Mouse (Mus musculus): Measurements from ENCODE around the gene Nipal3. TPM values are rescaled to one million over a fixed set of nuclear protein-coding genes. Genes with fewer than 3 reads are reported as not detected.

The Nipal3 gene
- total and polyA plus RNA-seq, 2 experiments: 5.4 to 7.5 TPM

DNA sequence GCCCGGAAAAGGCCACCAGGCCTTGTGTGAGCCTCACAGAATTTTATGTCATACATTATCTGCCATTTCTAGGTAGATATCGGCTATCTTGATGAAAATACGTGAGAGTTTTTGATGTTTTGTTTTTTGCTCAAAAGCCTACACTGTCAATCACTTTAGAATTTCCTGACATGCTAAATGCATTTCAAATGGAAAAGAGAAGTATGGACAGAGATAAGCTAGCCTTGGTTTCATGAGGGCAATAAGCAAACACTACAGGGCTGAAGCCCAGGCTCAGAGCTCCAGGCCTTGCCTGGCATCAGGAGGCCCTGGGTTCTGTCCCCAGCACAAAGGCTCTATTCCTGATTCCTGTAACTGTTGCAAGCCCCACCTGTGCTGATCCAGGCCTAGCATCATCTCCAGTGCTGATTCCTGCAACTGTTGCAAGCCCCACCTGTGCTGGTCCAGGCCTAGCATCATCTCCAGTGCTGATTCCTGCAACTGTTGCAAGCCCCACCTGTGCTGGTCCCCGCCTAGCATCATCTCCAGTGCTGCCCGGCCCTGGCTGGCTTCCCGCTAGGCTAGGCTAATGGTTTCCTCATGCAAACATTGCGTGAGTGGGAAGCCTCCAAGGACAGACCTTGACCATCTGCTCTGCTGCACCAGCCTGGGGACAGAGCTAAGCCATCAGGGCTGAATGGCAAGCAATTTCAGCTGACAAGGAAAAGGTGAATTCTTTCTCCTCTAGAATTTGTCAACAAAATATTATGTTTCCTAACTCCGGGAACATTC, 64.7 kb downstream of the Nipal3 start:
- H3K79me2 ChIP-seq (ENCODE audit: control insufficient read depth, insufficient read depth, low read length): no peaks in the 10 kb centered on the region
- 60% methylated on average over 8 of the region's 8 CpGs for WGBS
- H3K4me3 ChIP-seq (ENCODE audit: insufficient read depth, low read depth, low read length): no peak overlapping the region
- H3K36me3 ChIP-seq (ENCODE audit: control insufficient read depth, insufficient read depth, low read length): no peaks in the 10 kb centered on the region
- H3K27me3 ChIP-seq (ENCODE audit: control insufficient read depth, insufficient read depth, low read length): no peaks in the 10 kb centered on the region
- H3K4me1 ChIP-seq (ENCODE audit: control insufficient read depth, insufficient read depth, low read length): peaks cover 2% of the 10 kb centered on the region; the same call in 1 of the 2 replicates
- TF ChIP-seq POLR2A (IDR thresholded peaks at IDR 0.05; ENCODE audit: extremely low read depth, insufficient read depth, low read length) (no peak), CTCF (IDR thresholded peaks at IDR 0.05; ENCODE audit: low read depth, low read length) (no peak)
- no peak for DNase-seq (ENCODE audit: extremely low read depth, low read depth, low spot score)
- no peak overlapping the region for H3K27ac ChIP-seq (replicated peaks; ENCODE audit: insufficient read depth, low read depth, low read length)
- H3K9ac ChIP-seq (ENCODE audit: low read depth, low read length): no peak overlapping the region

DNA sequence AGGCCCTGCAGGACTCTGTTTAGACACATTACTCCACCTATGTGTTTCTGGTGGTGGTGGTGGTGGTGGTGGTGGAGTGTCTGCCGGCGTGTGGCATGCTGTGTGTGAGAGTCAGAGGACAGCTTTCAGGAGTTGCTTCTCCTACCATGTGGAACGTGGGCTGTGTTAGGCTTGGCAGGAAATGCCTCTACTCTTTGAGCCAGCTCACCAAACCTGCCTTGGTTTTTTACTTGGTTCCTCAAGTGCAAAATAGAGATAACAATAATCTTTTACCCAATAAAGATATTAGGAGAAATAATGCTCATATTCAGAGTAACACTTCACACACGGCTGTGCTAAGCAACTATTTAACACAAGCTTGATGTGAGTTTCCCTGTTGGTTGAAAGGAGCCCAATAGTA, 65.5 kb downstream of the Nipal3 start:
- Histone ChIP-seq H3K9ac (ENCODE audit: low read depth, low read length) (no peak overlapping the region), H3K36me3 (ENCODE audit: control insufficient read depth, insufficient read depth, low read length) (no peaks in the 10 kb centered on the region), H3K4me1 (ENCODE audit: control insufficient read depth, insufficient read depth, low read length) (peaks cover under 1% of the 10 kb centered on the region; the same call in 1 of the 2 replicates), H3K79me2 (ENCODE audit: control insufficient read depth, insufficient read depth, low read length) (no peaks in the 10 kb centered on the region), H3K27me3 (ENCODE audit: control insufficient read depth, insufficient read depth, low read length) (no peaks in the 10 kb centered on the region), H3K27ac (replicated peaks; ENCODE audit: insufficient read depth, low read depth, low read length) (no peak overlapping the region), H3K4me3 (ENCODE audit: insufficient read depth, low read depth, low read length) (no peak overlapping the region)
- TF ChIP-seq CTCF (IDR thresholded peaks at IDR 0.05; ENCODE audit: low read depth, low read length): no peak
- DNase-seq (ENCODE audit: extremely low read depth, low read depth, low spot score): no peak
- 87% methylated on average over 4 of the region's 4 CpGs for WGBS

DNA sequence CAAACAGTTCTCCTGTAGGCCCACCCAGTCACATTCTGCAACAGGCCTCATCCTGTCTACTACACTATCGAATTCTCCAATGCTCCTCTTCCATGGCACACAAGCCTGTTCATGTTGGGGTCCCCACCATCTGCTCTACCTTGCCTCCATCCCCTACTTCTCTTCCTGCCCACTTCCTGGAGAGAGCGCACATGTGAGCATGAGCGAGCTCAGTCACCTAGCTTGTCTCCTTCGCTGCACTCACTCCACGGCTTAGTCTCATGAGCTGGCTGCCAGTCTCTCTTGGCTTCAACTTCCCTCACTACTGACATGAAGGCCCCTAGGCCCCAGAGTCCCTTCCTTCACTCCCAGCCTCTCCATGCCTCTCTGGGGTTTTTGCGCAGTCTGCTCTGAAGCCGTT, 68.3 kb downstream of the Nipal3 start:
- no peak overlapping the region for H3K4me3 ChIP-seq (ENCODE audit: insufficient read depth, low read depth, low read length)
- H3K27ac ChIP-seq (replicated peaks; ENCODE audit: insufficient read depth, low read depth, low read length): no peak overlapping the region
- no peaks in the 10 kb centered on the region for H3K27me3 ChIP-seq (ENCODE audit: control insufficient read depth, insufficient read depth, low read length)
- no peaks in the 10 kb centered on the region for H3K36me3 ChIP-seq (ENCODE audit: control insufficient read depth, insufficient read depth, low read length)
- H3K4me1 ChIP-seq (ENCODE audit: control insufficient read depth, insufficient read depth, low read length): no peaks in the 10 kb centered on the region
- no peak for TF ChIP-seq POLR2A (IDR thresholded peaks at IDR 0.05; ENCODE audit: extremely low read depth, insufficient read depth, low read length)
- TF ChIP-seq CTCF (IDR thresholded peaks at IDR 0.05; ENCODE audit: low read depth, low read length): no peak
- H3K79me2 ChIP-seq (ENCODE audit: control insufficient read depth, insufficient read depth, low read length): no peaks in the 10 kb centered on the region
- no peak overlapping the region for H3K9ac ChIP-seq (ENCODE audit: low read depth, low read length)
- WGBS: 98% methylated on average over 7 of the region's 7 CpGs
- DNase-seq (ENCODE audit: extremely low read depth, low read depth, low spot score): no peak

DNA sequence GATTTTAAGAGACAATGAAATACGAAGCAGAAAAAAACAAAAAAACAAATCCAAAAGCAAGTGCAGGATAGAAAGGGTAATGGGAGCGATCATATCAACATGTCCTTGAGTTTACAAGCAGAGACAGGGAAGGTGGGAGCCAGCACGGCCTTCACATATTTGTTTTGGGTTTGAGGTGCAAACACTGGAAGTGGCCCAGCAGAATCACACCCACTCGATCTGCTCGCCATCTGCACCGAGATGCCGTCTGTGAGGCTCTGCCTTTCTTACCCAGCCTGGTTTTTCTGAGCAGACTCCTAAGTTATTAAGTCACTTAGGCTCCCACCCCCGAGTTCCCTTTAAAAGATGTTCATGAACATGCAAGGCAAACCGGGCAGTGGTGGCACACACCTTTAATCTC, 69.2 kb downstream of the Nipal3 start:
- peaks cover under 1% of the 10 kb centered on the region; the same call in 1 of the 2 replicates for H3K4me1 ChIP-seq (ENCODE audit: control insufficient read depth, insufficient read depth, low read length)
- WGBS: 63% methylated on average over 9 of the region's 9 CpGs
- H3K27me3 ChIP-seq (ENCODE audit: control insufficient read depth, insufficient read depth, low read length): no peaks in the 10 kb centered on the region
- no peak overlapping the region for H3K9ac ChIP-seq (ENCODE audit: low read depth, low read length)
- no peaks in the 10 kb centered on the region for H3K36me3 ChIP-seq (ENCODE audit: control insufficient read depth, insufficient read depth, low read length)
- no peak overlapping the region for H3K27ac ChIP-seq (replicated peaks; ENCODE audit: insufficient read depth, low read depth, low read length)
- TF ChIP-seq POLR2A (IDR thresholded peaks at IDR 0.05; ENCODE audit: extremely low read depth, insufficient read depth, low read length) (no peak), CTCF (IDR thresholded peaks at IDR 0.05; ENCODE audit: low read depth, low read length) (no peak)
- H3K79me2 ChIP-seq (ENCODE audit: control insufficient read depth, insufficient read depth, low read length): no peaks in the 10 kb centered on the region
- DNase-seq (ENCODE audit: extremely low read depth, low read depth, low spot score): no peak
- H3K4me3 ChIP-seq (ENCODE audit: insufficient read depth, low read depth, low read length): no peak overlapping the region

DNA sequence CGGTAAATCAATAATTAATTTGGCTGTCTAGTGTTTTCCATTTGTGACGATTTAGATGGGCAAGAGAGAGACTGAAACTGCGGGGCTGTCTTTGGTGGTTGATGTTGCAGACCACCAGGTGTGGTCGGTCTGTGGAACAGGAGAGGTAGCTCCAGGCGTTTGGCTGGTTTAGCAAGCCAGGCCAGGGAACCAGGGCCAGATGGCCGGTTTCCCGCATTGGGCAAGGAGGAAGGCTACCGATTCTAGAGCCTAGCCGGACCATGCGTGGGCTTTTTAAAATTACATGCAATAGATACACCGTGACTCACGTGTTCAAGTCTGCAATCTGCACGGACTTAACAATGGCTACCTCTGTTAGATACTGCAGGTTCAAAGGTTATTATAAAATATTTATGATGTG, 73.9 kb downstream of the Nipal3 start:
- Histone ChIP-seq H3K79me2 (ENCODE audit: control insufficient read depth, insufficient read depth, low read length) (no peaks in the 10 kb centered on the region), H3K9ac (ENCODE audit: low read depth, low read length) (no peak overlapping the region), H3K4me1 (ENCODE audit: control insufficient read depth, insufficient read depth, low read length) (peaks cover 2% of the 10 kb centered on the region; the same call in 1 of the 2 replicates), H3K4me3 (ENCODE audit: insufficient read depth, low read depth, low read length) (no peak overlapping the region), H3K36me3 (ENCODE audit: control insufficient read depth, insufficient read depth, low read length) (no peaks in the 10 kb centered on the region), H3K27me3 (ENCODE audit: control insufficient read depth, insufficient read depth, low read length) (no peaks in the 10 kb centered on the region), H3K27ac (replicated peaks; ENCODE audit: insufficient read depth, low read depth, low read length) (no peak overlapping the region)
- no peak for DNase-seq (ENCODE audit: extremely low read depth, low read depth, low spot score)
- TF ChIP-seq CTCF (IDR thresholded peaks at IDR 0.05; ENCODE audit: low read depth, low read length): no peak
- no peak for TF ChIP-seq POLR2A (IDR thresholded peaks at IDR 0.05; ENCODE audit: extremely low read depth, insufficient read depth, low read length)
- WGBS: 47% methylated on average over 13 of the region's 13 CpGs

DNA sequence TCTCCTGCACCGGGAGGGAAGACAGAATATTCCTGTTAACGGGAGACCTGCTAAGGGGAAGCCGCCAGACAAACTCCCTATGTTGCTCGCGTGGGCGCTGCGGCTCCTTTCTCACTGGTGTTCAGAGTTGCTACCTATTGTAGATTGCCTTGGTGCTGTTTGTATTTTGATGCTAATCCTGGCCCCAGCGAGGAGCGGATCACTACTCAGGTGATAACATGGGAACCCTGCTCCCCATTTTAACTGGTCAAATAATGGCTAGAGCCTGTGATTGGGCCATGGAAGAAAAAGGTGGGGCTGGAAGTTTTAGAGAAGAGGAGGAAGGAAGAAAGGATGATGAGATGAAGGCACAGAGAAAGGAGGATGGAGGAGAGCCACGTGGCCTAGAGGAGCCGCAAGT, 74.4 kb downstream of the Nipal3 start:
- no peak for DNase-seq (ENCODE audit: extremely low read depth, low read depth, low spot score)
- Histone ChIP-seq H3K4me3 (ENCODE audit: insufficient read depth, low read depth, low read length) (no peak overlapping the region), H3K27me3 (ENCODE audit: control insufficient read depth, insufficient read depth, low read length) (no peaks in the 10 kb centered on the region), H3K36me3 (ENCODE audit: control insufficient read depth, insufficient read depth, low read length) (no peaks in the 10 kb centered on the region), H3K79me2 (ENCODE audit: control insufficient read depth, insufficient read depth, low read length) (no peaks in the 10 kb centered on the region), H3K27ac (replicated peaks; ENCODE audit: insufficient read depth, low read depth, low read length) (no peak overlapping the region), H3K4me1 (ENCODE audit: control insufficient read depth, insufficient read depth, low read length) (peaks cover 2% of the 10 kb centered on the region; the same call in 1 of the 2 replicates), H3K9ac (ENCODE audit: low read depth, low read length) (no peak overlapping the region)
- WGBS: 89% methylated on average over 11 of the region's 11 CpGs
- TF ChIP-seq CTCF (IDR thresholded peaks at IDR 0.05; ENCODE audit: low read depth, low read length) (no peak), POLR2A (IDR thresholded peaks at IDR 0.05; ENCODE audit: extremely low read depth, insufficient read depth, low read length) (no peak)
